Mouse (Mus musculus) mouse embryonic stem cell (cell line): ENCODE measurements around the gene Zbtb20.

Experiments
- in situ Hi-C, 2 experiments: fragments of 300-500 bp; cut with MboI; formaldehyde crosslinking; loops; 1 replicate in 1 of 2; 3 replicates in 1 of 2; pipeline ENCODE4 v1.14.3; 2019 to 2020; ENCODE audit warnings: low sequenced_read_pairs in 2 of 2, low pct_unique_long_range_greater_than_20kb in 1 of 2, mixed read lengths in 1 of 2; ENCODE audit not compliant: unreplicated experiment in 1 of 2

Zbtb20 gene

DNA sequence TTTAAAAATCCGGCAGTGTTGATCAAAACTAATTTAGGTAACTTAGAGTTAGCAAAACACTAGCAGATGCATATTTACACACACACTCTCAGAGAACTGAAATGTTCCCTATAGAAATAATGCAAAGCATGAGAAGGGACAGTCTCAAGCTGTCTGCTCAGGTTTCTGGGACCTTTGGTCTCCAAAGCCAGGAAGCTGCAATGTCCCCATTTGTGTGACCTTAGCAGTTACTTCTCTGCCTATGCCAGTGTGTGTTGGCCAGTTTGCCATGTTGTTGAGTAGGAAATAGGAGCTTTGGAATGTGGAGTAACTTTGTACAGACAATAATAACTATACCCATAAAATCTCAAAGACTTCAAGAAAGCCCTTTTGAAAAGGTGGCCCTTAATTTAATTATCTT, 602.7 kb downstream of the Zbtb20 start:
- in situ Hi-C loops: no loop called here

DNA sequence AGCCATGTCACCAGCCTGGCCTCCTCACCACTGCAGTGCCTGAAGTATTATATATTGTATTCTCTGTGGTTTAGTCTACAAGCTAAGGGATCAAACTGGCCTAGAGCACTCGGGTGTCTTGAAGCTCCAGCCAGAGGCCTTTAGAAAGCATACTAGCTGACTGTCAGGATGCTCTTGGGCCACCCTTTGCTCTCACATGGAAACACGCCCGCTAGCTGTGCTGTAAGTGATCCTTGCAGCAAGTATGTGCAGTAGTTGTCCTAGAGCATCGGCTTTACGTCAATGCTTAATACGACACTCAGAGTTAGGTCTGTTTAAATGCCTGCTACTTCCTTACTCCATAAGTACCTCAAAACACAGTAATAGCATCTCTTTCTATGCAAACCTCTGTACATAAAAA, 604.9 kb downstream of the Zbtb20 start:
- in situ Hi-C loops: no loop called here

DNA sequence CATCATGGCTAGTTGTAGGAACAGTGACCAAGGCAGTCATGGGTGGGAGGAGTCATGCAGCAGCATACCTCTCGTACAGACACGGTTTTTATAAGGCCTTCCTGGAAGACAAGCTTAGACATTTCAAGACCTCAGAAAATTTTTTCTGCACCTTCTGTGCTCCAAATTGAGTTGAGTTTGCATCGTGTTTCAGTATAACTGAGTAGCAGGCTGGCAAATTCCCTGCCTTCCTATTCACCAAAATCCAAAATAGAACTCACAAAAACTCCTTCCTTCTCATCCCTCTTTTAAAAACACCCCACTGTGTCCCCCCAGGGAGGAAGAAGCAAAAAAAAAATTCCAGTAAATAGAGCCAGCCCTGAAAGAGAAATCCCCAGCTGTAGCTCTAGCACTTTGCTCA, 606.4 kb downstream of the Zbtb20 start:
- in situ Hi-C loops: no loop called here

DNA sequence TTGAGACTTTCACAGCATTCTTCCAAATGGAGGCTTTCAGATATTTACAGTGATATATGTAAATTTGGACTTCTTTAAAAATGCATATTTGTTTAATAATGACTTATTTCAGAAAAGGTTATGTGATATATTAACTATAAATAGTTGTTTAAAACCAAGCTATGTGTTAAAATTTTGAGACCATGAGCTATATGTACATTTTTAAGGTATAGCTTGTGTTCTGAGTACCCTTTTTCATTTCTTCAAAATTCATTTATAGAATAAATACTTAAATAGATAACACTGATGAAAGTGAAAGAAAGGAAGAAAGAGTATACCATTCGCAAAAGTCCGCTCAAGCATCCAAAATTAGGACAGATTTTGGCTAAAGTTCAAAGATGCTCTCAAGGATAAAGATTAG, 607.1 kb downstream of the Zbtb20 start:
- in situ Hi-C loops: no loop called here

DNA sequence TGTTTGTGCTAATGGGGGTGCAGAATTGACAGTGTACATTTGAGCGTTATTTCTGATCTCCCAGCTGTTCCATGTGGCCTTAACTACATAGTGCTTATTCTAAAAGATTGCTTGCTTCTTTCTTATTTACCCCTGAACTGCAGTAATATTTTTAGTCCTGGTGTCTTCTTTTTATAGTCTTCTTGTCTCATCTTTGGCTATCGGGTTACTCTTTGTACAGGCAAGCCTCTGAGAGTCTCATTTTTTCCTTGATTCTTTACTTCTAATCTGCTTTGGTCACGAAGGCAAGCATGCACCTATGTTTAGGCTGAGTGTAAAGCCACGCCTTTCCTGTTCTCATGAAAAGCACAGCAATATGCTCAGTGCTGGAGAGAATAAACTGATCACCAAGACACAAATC, 608.7 kb downstream of the Zbtb20 start:
- in situ Hi-C loops: no loop called here

DNA sequence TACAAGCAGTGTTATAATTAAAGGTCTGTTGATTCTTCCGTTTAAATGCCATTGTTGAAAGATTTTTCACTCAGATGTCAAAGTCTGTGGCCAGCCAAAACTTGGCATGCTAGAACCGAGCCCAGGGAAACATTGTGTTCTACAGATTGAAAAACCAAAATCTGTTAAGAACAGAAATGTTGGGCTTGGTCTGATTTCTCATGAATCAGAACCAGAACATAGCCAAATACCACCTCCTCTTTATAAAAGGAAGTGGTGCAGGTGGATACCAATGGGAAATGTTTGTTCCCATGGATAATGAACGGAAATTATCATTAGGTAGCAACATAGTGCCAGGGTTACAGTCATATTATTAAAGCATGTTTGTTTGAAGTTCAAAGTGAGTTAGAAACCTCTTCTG, 613.7 kb downstream of the Zbtb20 start:
- in situ Hi-C loops: no loop called here

DNA sequence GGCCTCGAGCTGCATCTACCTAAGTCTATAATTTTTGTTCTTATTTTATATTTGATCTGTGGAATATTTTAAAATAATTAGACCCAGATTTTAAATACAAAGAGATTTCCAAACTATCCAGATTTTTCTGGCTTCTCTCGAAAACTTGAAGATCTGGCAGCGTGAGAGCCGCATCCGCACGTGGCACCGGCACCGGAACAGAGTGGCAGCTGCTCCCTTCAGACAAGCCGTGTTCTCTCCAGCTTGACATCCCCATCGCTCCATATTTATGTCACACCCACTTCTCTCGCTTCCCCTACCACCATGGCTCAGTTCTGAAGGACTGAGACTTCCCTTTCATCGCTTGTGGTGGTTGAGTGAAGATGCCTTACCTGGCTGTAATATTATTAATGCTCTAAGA, 614.3 kb downstream of the Zbtb20 start:
- in situ Hi-C loops: no loop called here

DNA sequence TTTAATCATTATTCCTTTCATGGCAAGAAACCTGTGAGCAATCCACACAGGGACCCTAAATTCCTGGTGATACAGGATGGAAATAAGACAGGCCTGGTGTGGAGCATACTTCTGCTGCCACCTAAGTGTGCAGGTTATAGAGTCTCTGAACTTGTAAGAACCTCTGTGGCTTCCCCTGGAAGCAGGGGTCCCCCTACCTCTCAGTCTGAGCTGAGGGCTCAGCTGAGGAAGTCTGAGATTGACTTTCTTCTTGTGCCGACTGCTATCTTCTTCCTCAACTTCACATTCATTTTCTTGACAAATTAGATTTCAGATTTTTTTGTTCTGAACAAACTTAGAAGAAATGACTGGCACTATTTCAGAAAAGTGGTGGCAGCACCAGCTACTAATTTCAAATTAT, 617.2 kb downstream of the Zbtb20 start:
- in situ Hi-C loops: no loop called here

DNA sequence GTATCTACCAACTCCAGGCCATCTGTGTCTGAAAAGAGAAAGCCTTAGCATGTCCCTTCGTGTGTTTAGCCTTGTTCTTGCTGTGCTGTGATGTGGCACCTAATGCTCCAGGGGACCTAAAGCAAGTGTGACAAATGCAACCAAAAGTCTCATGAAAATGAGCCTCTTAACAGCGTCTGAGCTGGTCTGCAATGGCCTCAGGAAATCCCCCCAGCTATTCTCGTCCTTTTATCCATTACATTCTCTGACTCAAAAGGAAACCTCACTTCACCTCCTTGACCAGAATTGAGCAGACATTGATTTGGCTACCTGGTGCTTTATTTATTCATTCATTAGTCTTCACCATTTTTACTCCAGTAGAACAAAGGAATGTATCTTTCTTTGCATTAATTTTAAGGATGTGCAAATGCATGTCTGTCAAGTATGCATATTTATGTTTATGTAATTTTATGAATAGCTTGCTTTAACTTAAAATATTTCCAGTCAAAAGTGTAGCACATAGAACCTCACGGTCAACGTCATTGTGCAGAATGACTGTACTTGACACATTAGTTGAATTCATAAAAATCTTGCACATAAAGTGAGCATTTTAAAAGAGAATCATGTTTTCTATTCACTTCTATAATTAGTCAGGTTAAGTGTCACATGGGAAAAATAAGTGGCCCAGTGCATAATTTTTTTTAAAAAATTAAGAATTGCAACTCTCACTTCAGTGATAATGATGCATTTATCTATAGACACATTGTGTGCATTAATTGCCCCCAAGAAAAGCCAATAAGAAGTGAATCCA, 618.1 kb downstream of the Zbtb20 start:
- in situ Hi-C loops: no loop called here

DNA sequence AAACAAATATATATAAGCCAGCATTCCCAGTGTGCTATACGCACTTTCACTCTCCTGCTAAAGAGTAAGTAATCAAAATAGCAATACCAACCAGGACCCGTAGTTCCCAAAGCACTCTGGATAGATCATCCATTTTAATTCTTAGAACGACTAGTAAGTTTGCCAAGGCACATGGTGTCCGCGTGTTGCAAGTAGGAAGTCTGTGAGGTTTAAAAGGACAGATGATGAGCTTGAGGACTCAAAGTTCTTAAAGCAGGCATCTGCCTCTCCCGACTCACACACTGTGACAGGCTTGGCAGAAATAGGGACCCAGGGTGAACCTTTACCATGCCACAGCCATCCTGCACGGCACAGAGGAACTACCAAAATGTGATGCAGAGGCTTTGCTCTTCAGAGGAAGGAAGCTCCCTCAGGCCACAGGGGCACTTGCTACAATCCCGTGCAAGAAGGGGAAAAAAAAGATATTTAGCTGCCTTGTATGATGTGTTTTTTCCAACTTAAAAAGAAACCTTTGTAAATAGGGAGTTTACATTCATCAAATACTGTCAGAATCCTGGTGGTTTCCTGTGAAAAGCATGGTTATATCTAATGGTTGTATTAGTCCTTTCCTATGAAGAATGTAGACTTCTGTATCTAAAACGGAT, 619.6 kb downstream of the Zbtb20 start:
- in situ Hi-C loops: no loop called here

DNA sequence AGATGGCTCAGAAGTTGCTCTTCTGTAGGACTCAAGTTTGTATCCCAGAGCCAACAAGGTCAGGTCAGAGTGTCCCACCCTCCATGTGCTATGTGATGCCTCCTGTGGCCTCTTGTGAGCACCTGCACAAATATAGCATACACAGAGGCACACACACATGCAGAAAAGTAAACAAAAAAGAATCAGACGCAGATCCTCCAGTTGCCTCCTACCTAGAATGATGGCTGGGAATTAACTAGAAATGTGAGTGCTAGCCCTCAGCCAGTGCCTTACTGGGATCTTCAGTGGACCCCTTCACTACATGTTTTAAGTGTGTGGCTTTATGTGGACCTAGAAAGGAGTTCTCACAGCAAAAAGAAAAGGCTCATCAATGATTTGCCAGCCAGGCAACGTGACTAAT, 621.4 kb downstream of the Zbtb20 start:
- in situ Hi-C loops: no loop called here

DNA sequence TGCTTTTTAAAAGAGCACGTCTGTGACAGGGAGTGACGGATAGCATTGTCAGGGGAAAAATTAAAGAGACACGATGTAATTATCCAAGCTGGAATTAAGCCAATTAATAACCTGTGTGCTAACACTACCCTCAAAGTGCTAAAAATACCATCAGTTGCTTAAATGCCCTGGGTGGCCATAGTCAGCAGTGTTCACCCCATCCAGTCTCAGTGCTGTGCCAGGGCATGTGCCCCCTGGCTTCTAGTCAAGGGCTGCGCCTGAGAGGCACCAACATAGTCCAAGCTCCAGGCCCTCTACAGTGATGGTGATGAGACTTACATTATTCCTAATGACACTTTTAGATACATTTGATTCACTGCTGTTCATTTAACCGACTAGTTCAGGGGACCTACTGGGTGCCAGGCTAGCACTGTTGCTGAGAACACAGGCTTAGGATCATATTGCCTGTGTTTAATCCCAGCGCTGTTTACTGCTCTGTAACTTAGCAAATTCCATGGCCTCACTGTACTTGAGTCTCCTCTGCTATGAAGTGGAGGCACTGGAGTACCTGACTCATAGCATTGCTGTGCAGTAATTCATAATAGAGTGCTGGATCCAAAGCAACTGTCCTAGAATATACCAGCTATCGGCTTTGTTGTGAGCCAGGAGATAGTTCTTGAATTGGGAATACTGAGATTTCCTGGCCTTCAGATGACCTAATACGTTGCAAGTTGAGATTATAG, 624.6 kb downstream of the Zbtb20 start:
- in situ Hi-C loops: no loop called here

DNA sequence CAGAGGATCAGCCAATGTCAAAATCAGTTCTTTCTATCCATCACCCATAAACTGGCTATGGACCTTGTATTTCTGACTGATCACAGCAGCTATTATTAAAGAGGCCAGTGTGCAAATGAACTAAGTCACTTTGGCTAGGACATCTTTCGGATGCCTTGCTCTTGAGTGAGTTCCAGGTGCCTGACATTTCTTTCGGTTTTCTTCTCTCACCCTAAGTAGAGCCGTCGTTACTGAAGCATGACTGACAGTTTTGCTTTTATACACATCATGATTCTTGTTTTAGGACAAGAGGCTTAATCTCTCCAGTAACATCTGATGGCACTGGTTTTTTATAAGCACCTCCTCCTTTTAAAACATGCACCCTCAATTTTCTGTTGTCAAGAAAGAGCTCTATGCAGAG, 625.6 kb downstream of the Zbtb20 start:
- in situ Hi-C loops: no loop called here

DNA sequence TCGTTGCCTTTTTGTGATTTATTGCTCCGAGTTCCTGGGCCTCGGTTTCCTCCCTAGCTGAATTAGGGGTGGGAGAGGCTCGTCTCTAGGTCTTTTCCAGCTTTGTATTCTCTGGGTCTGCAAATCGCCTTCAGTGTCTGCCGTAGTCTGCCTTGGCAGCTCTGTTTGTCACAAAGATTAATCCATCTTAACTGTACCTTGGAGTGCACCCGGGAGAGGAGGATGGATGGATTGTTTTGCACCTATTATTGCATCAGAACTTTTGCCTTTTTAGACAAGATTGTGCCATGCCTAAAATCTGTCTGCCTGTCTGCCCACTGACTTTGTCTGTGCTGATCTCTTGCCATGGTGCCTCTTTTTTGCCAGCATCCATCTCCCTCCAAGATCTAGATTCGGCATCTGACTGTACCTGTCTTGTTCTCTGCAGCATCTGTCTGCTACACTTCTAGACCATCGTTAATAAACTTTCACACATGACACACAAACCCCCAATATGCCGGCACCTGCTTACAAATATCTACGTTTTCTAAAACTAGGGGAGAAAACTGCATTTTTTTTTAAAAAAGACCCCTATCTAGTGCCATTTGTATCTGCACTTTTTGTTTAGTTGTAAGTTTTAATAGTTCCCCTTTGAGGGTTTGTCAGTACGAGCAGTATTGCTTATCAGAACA, 626.8 kb downstream of the Zbtb20 start:
- in situ Hi-C loops: no loop called here

DNA sequence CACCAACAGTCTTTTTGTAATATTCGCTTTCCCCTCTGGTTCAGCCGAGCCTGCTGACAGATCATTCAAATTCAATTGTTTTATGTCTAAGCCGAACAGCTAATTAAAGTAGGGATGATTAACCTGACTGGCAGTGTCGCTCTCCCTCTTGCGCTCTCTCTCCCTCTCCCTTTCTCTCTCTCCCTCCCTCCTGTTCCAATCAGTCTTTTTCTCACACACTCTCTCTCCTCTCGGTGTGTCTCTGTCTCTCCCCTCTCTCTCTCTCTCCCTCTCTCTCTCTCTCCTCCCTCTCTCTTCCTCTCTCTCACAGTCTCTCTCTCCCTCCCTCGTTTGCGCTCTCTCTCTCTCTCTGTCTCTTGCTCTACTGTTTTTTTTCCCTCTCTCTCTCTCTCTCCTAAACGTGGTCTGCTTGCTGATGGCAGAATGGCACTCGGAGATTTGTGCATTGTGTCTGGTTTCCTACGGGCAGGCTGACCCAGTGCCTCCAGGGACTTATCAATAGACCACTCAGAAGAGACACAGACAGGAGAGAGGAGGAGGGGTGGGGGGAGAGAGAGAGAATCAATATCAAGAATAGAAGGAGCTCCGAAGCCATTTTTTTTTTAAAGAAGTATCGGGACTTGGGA, 627.4 kb downstream of the Zbtb20 start:
- in situ Hi-C loops: no loop called here

DNA sequence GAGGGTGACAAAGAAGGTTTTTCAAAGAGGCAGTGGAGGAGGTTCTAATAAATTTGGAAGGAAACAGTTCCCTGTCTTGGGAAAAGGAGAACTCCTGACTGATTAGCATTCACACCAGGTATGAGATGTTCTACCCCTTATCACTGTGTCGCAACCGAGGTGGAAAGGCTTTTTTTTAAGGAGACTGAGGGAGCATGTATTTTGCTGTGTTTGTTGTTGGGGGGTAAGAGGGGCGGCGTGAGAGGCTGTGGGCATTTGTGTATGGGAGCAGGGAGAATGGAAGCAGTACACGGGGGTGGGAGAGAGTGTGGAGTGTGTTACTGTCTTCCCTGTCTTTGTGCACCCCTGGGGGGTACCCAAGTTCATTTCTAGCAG, 627.9 kb downstream of the Zbtb20 start:
- in situ Hi-C loops: no loop called here

DNA sequence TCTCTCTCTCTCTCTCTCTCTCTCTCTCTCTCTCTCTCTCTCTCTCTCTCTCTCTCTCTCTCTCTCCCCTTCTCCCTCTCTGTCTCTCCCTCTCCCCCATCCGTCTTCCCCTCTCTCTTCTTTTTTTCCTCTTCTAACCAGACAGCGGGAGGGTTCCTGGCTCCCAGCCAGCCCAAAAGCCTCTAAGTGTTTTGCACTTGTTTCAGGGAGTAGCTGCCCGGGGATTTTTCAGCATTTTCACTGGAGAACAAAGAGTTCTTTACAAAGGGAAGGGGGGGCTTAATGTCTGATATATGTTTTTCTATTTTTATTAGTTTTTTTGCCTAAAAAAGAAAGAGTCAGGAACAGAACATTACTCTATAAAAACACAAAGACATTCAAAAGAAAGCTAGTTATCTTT, 628.5 kb downstream of the Zbtb20 start:
- in situ Hi-C loops: no loop called here

DNA sequence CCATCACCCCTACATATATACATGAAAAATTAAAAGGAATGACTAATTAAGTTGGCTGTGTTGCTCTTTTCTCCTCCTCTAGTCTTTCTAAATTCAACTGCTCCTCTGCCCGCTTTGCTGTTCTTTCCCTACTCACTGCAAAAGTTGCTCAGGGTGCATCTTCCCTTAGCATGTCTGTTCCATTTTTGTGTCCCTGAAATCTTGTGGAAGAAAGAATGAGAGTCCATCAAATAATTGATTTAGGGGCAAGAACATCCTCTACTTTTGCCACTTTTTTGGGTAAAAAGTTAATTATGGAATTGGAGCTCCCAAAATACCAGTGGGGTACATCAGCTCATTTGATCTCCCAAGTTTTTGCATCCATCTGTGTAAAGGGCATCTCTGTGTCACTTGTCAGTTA, 628.9 kb downstream of the Zbtb20 start:
- in situ Hi-C loops: no loop called here
